Mouse (Mus musculus) bone marrow macrophage, adult 2 months (primary cell): ENCODE measurements around the gene Lnx2. TPM values are rescaled to one million over a fixed set of nuclear protein-coding genes. Genes with fewer than 3 reads are reported as not detected.

Experiments
- H3K27ac ChIP-seq: 2 replicates; pipeline ENCODE4 v1.5.1; 2012; ENCODE audit warnings: low read depth, low read length; ENCODE audit not compliant: insufficient read depth
- H3K4me1 ChIP-seq: 2 replicates; pipeline ENCODE4 v1.6.1; 2012; ENCODE audit warnings: low read length; ENCODE audit not compliant: control insufficient read depth, insufficient read depth
- H3K4me3 ChIP-seq: 2 replicates; pipeline ENCODE4 v1.5.1; 2012; ENCODE audit warnings: mild to moderate bottlenecking, low read length, moderate library complexity; ENCODE audit not compliant: insufficient read depth
- CTCF ChIP-seq: IDR thresholded peaks from 2 replicates; pipeline ENCODE4 v1.5.1; 2012; ENCODE audit warnings: low read depth, mild to moderate bottlenecking, low read length, moderate library complexity
- POLR2A ChIP-seq: IDR thresholded peaks from 2 replicates; pipeline ENCODE4 v1.6.1; 2012; ENCODE audit warnings: mild to moderate bottlenecking, low read depth, low read length, borderline replicate concordance
- polyA plus RNA-seq: library from polyadenylated mRNA; stranded (reverse); fragments of >200 nt; gene quantifications from 2 replicates; pipeline ENCODE4 v1.2.4, GENCODE M21; 2012; ENCODE audit not compliant: missing spikeins, insufficient read depth, insufficient read length

The Lnx2 gene
- polyA plus RNA-seq, 1 experiment = 7.4 TPM

GRCm38 (mm10) chr5:147077305-147078034 is 1.1 kb upstream of the Lnx2 start:
- Histone ChIP-seq H3K4me3 (peak overlapping the region; percentile 70), H3K27ac (peak overlapping the region; percentile 17), H3K4me1 (peaks cover 22% of the 10 kb centered on the region)
- TF ChIP-seq POLR2A (no peak), CTCF (no peak)

GRCm38 (mm10) chr5:147076799-147077165 is 396 bp upstream of the Lnx2 start, which contains the start of gene Polr1d:
TSS of gene Polr1d (plus strand) at chr5:147077050.
- TF ChIP-seq CTCF (0 out of 2 replicates have a peak, but pooled peaks have one; percentile 19), POLR2A (no peak)
- peaks cover 29% of the 10 kb centered on the region for H3K4me1 ChIP-seq
- H3K27ac ChIP-seq = peak within 1 kb of the TSS; percentile 41
- peak within 1 kb of the TSS; percentile 70 for H3K4me3 ChIP-seq

GRCm38 (mm10) chr5:147075103-147076025 is 1.0 kb downstream of the Lnx2 start:
- Histone ChIP-seq H3K4me3 (peak overlapping the region; percentile 70), H3K27ac (peak overlapping the region; percentile 41; the same call in 1 of the 2 replicates), H3K4me1 (peaks cover 40% of the 10 kb centered on the region)
- TF ChIP-seq POLR2A (no peak), CTCF (no peak)

- Histone ChIP-seq H3K4me1 (peaks cover 40% of the 10 kb centered on the region), H3K27ac (no peak overlapping the region), H3K4me3 (no peak overlapping the region)
- TF ChIP-seq POLR2A = no peak
- TF ChIP-seq CTCF = no peak
These were observed 2.6 kb downstream of the Lnx2 start for GRCm38 (mm10) chr5:147073805-147074204.

GRCm38 (mm10) chr5:147071886-147072285 is 4.5 kb downstream of the Lnx2 start:
- Histone ChIP-seq H3K27ac (no peak overlapping the region), H3K4me1 (peaks cover 40% of the 10 kb centered on the region), H3K4me3 (no peak overlapping the region)
- TF ChIP-seq CTCF (no peak), POLR2A (no peak)

GRCm38 (mm10) chr5:147070791-147071516 is 5.4 kb downstream of the Lnx2 start:
- H3K27ac ChIP-seq = no peak overlapping the region
- TF ChIP-seq POLR2A = no peak
- TF ChIP-seq CTCF = no peak
- H3K4me3 ChIP-seq = no peak overlapping the region
- H3K4me1 ChIP-seq = peaks cover 40% of the 10 kb centered on the region

- Histone ChIP-seq H3K27ac (no peak overlapping the region), H3K4me3 (no peak overlapping the region), H3K4me1 (peaks cover 40% of the 10 kb centered on the region)
- TF ChIP-seq CTCF (no peak), POLR2A (no peak)
These were observed 7.5 kb downstream of the Lnx2 start for GRCm38 (mm10) chr5:147068876-147069275.

- H3K27ac ChIP-seq = no peak overlapping the region
- H3K4me1 ChIP-seq = peaks cover 32% of the 10 kb centered on the region
- H3K4me3 ChIP-seq = no peak overlapping the region
- no peak for TF ChIP-seq POLR2A
- TF ChIP-seq CTCF = no peak
These were observed 9.4 kb downstream of the Lnx2 start for GRCm38 (mm10) chr5:147066965-147067364.

GRCm38 (mm10) chr5:147066129-147066528 is 10.3 kb downstream of the Lnx2 start:
- Histone ChIP-seq H3K4me1 (peaks cover 26% of the 10 kb centered on the region), H3K4me3 (no peak overlapping the region), H3K27ac (no peak overlapping the region)
- TF ChIP-seq CTCF (no peak), POLR2A (no peak)
